Mouse (Mus musculus) kidney, adult 8-10 months (tissue): ENCODE data around the gene Cox6b2.

ENCODE experiments used
- DNase-seq, 2 experiments: peaks; one replicate each; pipeline ENCODE4 v3.0.0; 2022

Gene Cox6b2

DNA sequence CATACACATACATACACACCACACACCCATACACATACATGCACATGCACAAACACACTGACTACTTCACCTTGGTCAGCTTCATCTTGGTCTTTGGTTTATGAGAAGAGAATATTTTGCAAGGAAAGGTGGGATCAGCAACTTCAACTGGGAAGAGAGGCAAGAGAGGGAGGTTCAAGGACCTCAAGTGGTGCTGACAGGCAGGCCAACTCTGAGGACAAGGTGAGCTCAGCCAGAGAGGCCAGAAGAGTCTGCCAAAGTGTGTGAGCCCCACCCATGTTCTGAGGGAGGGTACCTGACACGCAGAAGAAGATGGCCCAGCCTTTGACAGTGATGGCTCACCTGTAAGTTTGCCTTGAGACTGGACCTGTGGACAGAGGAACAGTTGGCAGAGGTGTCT, 6.8 kb upstream of the Cox6b2 start:
- no peak for DNase-seq

DNA sequence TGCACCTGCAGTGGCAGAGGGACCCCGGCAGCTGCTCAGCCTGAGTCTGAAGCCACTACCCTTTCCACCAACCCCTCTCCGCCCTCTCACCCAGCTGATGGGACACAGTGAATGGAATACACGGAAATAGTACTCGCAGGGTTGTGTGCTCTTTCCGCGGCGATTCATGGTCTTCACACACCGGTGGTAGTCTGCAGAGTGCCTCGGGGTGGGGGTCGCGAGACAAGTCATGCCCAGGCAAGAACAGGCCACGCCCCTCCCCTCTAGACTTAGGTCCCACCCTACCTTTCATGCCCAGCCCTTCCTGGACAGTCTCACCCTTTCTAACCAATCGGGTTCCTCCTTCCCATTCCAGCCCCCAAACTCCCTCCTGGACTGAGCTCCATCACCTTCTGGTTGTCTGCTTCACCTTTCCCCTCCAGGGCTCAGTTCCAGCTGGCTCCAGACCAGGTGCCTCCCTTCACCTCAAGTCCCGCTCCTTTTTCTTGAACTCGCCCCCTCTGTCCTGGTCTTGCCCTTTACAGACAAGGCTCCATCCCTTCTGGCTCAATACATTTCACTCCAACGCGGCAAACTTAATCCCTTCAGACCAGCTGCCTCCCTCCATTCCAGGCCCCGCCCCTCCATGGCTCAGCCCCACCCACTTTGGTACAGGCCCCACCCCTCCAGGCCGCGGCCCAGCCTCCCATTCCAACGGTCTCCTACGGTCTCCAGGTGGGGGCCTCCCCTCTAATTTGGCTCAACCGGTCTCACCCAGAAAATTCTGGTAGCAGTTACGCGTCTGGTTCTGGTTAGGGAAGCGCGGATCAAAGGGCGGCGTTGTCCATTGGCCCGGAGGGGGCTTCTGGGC, 698 bp downstream of the Cox6b2 start:
- peak; percentile 58 to 61 for DNase-seq

DNA sequence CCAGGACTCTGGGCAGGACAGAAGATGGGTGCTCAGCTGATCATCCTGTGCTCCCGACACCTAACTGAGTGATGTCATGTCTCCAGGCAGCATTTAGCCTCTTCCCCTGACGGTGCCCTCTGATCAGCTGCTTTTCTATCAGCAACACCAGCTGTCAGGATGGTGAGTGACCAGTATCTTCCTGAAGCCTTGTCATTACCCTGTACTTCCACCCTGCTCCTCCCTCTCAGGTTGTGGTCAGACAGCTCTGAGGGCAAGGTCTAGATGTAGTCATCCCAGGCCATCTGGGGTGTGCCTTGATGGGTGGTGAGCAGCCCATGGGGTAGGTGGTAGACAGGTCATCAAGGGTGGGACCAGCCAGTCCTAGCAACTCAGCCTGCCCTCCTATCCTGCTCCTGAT, 3.7 kb downstream of the Cox6b2 start:
- no peak for DNase-seq

DNA sequence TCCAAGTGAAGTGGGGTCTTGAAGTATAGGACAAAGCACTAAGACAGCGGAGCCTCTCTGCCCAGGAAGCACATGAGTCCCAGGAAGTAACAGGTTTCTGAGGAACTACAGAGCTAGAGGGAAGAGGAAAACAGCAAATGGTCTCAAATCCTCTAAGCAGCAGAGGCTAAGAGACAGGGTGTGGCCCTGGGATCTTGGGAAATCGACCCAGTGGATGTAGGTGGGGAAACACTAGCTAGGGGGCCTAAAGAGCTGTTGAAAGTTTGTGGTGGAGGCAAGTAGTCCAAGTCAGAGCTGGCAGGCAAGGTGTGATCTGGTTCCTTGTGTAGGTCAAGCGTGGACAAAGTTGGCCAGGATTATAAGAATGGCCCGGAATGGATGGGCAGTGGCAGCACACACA, 4.6 kb downstream of the Cox6b2 start:
- no peak for DNase-seq

DNA sequence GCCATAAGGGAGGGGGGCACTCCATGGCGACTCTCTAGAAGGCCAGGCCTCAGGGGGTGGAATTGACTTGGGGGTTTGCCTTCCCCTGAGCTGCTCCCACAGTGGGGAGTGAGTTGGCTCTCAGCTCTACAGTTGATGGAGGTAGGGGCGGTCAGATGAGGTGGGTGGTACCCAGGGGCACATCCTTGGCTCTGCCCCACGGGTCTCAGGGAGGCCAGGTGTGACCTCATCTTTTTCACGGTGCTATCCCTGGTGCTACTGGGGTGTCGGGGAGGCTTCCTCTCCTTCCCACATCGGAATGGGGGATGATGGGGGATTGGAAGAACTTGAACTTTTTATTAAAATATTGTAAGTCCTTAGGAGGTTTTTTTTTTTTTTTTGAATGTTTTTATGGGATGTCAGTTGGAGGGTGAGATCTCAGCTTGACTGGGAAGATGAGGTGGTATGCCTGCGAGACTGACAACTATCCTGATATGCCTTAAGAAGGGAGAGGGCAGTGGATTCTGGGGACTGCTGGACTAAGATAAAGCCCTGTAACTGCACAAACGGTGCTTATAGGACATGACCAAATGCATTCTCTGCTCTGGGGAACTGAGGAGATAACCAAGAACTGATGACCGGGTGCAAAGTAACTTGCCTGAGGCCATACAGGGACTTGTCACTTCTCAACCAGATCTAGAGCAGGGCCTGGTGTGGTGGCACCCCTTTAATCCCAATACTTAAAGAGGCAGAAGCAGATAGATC, 5.6 kb downstream of the Cox6b2 start:
- no peak for DNase-seq

DNA sequence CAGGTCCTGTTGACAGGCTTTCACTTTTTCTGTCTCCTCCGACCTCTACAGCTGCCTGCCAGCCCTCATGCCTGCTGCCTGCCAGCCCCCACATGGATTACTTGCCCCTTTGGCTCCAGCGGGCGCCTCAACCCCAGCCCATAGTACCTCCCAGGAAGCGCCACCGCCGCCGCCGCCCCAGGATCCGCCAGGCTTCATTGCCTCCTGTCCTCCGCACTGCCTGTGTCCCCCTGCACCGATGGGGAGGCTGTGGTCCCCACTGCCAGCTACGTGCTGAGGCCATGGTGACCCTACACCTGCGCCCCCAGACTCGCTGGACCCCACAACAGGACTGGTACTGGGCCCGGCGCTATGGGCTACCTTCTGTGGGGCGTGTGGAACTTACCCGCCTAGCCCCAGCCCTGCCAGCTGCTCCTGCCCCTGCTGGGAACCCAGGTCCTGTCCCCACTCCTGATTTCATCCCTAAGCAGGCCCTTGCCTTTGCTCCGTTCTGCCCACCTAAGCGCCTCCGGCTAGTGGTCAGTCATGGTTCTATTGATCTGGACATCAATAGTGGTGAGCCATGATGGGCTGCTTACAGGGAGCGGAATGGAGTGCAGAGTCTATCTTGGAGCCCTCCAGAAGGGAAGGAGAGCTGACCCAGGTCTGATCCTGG, 6.4 kb downstream of the Cox6b2 start:
- no peak for DNase-seq

DNA sequence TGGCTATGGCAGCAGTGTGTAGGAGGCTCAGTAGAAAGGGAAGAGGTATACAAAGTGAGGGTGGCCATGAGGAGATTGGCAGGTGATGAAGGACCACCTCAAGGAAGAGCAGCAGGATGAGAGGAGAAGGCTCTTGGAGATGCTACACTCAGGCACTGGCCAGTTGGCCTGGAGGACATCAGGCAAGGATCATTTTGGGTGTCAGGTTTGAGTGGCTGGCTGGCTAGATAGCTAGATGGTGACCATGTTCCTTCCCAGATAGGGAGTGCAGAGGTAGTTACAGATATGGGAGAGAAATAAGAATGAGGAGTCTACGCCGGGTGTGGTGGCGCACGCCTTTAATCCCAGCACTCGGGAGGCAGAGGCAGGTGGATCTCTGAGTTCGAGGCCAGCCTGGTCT, 8.0 kb downstream of the Cox6b2 start:
- no peak for DNase-seq

DNA sequence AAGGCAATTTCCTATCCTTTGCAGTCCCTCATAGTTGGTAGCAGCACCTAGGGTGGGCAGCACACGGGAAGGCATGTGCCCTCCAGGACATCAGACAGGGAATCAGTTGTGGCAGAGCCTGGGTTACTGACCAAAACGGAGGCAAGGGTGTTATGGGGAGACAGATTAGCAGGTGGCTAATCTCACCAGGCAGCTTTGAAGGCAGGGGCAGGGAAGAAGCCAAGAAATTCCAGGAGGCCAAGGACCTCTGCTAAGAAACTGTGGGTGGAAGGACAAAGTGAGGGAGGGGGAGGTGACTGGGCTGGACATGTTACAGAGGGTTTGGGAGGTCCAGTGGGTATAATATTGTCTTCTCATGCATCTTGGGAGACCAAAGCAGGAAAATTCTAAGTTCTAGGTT, 9.5 kb downstream of the Cox6b2 start:
- DNase-seq, result no peak

DNA sequence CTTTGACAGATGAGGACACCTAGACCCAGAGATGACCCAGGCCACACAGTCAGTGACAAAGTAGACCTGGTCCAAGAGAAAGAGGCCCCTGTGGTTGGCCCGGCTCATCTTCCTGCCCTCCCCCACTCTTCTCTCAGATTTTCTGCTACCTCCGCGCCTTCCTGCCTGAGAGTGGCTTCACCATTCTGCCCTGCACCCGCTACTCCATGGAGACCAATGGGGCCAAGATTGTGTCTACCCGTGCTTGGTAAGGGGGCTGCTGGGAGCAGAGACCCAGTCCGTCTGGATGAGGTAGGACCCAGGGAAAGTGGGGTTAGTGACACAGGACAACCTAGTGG, 10.4 kb downstream of the Cox6b2 start:
- no peak for DNase-seq

DNA sequence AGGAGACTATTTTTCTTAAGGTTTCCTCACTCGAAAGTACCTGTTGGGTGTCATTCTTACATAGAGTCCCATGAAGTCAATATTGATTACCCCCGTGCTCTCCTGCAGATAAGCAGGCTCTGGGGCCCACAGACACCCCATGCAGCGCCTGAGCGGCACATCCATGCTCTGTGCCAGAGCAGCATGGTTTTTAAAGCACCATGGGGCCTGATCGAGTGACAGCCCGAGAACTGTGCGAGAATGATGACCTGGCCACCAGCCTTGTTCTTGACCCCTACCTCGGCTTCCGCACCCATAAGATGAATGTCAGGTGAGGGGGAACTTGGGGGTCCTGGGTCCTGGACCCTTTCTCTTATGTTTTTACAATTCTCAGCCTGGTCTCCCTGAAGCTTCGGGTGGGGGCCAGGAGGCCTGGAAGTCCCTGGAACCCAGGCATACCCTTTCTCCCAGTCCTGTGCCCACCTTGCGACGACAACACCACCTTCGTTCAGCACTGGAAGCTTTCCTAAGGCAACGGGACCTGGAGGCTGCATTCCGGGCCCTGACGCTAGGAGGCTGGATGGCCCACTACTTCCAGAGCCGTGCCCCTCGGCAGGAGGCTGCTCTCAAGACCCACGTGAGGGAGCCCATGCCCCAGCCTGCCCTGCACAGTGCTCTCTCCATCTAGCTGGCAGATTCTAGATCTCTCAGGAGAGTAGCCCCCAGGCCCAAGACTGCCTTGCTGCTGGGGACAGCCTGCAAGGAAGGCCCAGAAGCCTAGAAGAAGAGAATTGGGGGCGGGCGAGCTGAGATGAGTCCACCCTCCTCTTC, 11.0 kb downstream of the Cox6b2 start:
- no peak for DNase-seq

DNA sequence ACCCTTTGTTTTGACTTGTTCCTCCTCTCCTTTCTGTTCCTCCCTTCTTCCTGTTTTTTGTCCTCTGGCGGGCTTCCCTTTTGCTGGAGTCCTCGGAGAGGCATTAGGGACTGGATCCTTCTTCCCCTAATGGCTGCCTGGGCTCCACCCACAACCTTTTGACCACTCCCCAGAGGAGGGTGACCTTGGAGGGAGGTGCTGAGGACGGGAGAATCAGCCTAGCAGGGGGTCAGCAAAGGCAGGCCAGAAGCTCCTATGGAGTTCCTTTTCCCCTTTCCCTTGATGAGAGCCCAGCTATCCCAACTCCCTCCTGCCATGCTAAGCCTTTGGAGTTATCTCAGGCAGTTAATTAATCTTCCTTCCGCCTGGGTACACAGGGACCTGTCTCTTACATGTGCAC, 11.7 kb downstream of the Cox6b2 start:
- peak; percentile 83 to 84 for DNase-seq

DNA sequence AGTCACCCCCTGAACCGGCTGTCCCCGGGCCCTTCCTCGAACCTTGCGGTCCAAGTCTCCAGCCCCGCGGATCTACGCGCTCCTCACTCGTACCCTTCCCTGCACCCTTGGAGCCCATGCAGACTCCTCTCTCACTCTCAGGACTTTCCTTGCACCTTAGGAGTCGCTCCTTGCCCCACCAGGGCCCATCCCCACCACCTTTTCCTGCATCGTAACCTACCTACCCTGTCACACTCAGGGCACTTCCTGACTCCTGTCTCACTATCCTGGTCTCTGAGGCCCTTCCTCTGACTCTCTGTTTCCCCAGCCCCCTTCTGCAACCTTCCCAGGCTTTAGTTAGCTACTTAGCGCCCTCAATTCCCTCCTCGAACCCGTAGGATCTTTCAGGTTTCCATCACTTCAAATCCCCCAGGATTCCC, 12.6 kb downstream of the Cox6b2 start:
- no peak for DNase-seq

DNA sequence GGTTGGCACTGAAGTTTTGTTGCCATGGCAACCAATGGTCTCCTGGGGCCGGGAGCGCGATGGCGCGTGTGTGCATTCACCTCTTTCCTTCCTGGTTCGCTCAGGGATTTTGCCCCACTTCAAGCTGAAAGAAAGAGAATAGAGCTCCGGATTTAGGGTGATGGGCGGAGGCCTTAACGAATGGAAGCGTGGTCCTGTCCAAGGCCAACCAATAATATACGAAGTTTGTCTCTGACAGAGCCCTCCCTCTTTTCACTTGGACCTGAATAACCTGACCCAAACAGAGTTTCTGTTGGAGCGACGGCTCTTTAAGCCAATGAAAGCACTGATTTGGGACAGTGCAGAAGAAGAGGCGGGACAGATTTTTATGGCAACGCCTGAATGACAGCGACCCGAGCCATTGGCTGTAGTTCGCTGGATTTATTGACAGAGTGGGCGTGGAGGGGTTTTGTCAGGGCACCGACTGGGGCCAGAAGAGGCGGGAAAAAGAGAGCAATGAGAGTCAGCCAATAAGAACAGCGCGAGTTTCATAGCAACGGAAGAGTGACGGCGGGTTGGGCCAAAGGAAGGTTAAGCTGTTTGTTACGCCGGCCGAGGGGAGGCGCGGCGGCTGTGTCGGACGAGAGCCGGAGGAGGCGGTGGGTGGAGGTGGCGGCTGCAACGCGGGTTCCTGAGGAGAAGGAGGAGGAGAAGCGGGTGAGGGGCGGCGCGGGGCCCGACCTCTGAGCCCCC, 13.2 kb downstream of the Cox6b2 start, which contains the start of gene Kmt5c:
Kmt5c (plus strand) TSS at position 572 of the 732 bp plus-strand sequence.
- peak; percentile 99 to 100 for DNase-seq

DNA sequence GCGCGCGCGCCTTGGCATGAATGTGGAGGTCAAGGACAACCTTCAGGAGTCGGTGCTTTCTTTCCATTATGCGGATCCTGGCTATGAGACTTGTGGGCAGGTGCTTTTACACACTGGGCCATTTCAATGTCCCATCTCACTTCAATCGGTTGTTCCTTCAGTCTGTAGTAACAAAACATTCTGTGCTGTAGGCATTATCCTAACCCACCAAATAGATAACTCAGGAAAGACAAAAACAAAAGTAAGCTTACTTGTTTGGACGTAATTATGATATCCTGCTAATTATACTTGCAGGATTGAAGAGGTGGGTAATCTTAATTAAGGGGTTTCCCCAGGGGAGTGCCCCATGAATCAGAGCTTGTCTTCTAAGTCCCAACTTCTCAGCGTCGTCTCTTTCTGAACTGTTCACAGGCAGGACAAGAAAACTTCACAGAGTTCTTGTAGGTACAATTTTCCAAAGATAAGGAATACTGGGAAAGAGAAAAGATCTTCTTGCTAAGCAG, 13.8 kb downstream of the Cox6b2 start:
- DNase-seq, result no peak

DNA sequence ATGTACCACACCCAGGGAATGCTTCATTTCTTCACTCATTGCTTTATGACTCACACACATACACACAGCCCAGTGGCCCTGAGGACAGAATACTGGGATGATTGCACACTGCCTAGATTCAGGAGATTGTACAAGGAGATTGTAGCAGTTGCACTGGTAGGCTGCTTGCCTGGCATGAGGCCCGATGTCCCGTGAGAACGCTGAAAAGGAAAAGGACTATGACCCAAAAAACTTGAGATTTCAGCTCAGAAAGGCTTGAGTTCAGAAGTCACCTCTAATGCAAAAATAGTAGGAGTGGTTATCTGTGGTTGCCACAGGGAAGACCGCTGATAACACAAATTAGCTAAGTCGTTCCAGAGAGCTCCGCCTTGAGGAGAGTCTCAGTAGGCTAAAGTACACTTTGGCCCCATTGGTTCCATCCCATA, 19.9 kb downstream of the Cox6b2 start:
- DNase-seq, result peak; percentile 66 to 67

DNA sequence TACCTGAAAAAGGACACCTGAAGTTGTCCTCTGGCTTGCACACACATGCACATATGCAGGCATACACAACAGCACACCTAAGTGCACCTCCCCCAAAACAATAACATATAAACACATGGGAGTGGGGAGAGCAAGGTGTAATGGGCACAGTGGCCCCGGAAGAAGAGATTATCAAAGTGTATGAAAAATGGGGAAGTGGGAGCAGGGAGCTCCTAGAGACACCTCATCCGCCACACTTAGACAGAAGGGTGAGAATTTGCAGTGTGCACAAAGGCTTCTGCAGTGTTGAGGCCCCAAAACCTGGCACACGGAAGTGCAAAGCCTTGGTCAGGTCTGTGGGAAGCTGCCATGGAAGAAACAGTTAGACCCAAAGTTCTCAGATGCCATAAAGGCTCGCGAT, 21.8 kb downstream of the Cox6b2 start:
- no peak for DNase-seq

DNA sequence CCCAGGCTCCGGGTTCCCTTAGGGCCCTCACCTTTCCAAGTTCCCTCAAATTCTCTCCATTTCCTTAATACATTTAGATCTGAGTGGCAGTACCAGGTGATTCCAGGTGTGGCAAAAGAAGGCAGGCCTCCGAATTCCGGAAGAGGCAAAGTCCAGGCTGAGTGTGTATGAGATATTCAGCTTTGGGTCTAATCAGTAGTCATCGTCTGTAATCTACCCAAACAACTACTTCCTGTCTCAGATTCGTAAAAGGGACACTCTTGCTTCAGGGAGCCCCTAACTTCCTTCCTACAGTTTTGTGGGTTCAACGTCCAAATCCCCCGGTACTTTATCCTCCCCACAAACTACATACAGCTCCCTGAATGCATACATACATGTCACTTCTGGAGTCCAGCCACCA, 27.7 kb downstream of the Cox6b2 start, which contains the start of gene Tmem150b:
Tmem150b (minus strand) TSS at position 81 of the 400 bp plus-strand sequence.
- no peak for DNase-seq

DNA sequence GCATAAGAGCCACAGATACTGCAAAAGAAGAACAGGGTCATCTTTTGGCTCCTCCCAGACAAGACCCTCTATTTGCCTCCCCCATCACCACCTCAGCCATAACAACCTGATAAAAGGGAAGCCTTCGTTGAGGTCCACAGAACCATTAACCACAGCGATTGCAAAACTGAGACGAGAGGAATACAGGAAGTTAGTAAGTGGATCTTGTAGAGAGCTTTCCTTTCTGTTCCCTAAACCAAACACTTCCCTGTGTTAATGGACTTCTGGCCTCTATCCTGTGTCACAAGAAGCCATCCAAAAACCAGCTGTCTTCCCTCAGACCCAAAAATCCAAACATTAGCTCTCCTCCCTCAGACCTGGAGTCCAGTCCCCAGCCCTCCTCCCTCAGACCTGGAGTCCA, 28.5 kb downstream of the Cox6b2 start:
- DNase-seq, result no peak

DNA sequence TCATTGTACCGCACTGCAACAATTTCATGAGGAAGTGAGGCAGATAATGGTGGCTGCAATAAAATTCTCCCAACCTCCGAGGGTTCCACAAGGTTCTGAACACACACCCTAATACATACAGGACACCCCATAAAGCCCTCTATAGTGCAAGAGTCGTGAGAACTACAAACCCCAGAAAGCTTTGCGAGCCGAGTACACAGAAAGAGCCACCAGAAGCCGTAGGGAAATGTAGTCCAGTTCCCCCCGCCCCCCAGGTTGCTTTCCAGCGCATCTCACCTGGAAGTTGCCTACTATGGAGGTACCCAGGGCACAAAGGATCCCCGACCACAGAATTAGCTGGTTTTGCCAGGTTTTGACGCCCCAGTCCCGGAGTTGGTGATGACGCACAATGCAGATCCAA, 29.4 kb downstream of the Cox6b2 start:
- no peak for DNase-seq

DNA sequence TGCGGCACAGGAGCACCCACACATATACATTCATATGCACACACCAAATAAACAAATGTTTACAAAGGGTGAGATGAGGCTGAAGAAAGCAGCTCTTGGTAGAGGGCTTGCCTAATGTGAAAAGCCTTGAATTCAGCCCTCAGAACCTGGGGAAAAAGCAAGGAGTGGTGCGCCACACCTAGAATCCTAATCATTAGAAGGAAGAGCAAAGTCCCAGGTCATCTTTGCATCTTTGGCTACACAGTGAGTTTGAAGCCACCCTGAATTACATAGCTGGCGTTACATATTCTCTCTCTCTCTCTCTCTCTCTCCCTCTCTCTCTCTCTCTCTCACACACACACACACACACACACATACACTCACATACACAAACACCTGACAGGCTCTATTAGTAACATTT, 33.6 kb downstream of the Cox6b2 start:
- DNase-seq, result no peak

DNA sequence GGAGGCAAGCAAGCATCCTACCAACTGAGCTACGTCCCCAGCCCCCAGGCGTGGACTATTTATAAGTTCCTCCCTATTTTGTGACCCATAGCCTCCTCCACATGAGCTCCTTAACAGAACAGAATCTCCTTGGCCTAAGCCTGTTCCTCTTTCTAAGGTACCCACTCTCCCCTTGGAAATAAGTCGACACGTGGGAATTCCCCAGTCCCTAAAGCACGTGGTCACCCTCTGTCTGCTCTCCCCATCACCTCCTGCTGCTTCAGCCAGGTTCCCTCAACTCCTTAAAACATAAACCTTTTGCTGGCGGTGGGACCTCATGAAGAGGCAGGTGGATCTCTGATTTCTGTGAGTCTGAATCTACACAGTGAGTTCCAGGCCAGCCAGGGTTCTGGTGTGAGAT, 35.9 kb downstream of the Cox6b2 start:
- DNase-seq, result no peak

DNA sequence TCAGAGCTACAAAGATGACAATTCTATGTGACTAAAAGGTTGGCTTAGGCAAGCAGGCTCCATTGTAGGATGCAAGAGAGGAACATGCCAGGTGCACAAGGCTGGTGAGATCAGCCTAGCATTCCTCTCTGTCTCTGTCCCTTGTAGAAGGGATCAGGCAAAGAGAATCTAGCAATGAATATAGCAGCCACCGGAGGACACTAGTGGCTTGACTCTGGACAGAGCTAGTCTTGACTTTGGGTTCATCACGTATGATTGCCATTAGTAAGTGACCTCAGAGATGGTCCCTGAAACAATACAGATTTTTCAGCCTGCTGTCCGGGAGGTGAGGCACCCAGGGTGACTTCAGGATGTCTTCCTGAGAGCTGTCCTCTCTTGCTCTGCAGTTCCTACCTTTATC, 40.3 kb downstream of the Cox6b2 start:
- no peak for DNase-seq
